Mouse (Mus musculus) embryonic fibroblast, embryonic 13.5 days (primary cell): ENCODE measurements around the gene Pdzrn4. TPM values are rescaled to one million over a fixed set of nuclear protein-coding genes. Genes with fewer than 3 reads are reported as not detected.

Experiments
- H3K27ac ChIP-seq: 2 replicates; pipeline ENCODE4 v1.5.1; 2012; ENCODE audit warnings: low read length, control low read depth, inconsistent platforms; ENCODE audit not compliant: insufficient read depth
- H3K4me1 ChIP-seq: 2 replicates; pipeline ENCODE4 v1.6.1; 2011; ENCODE audit warnings: low read length; ENCODE audit not compliant: control insufficient read depth, insufficient read depth
- H3K4me3 ChIP-seq: 2 replicates; pipeline ENCODE4 v1.5.1; 2011; ENCODE audit warnings: mild to moderate bottlenecking, control low read depth, low read length; ENCODE audit not compliant: insufficient read depth
- CTCF ChIP-seq: IDR thresholded peaks from 2 replicates; pipeline ENCODE4 v1.5.1; 2011; ENCODE audit warnings: mild to moderate bottlenecking, control low read depth, low read length, moderate library complexity, borderline replicate concordance; ENCODE audit not compliant: insufficient read depth
- POLR2A ChIP-seq: IDR thresholded peaks from 2 replicates; pipeline ENCODE4 v1.6.1; 2011; ENCODE audit warnings: low read depth, mild to moderate bottlenecking, control low read depth, low read length, moderate library complexity
- polyA plus RNA-seq: library from polyadenylated mRNA; stranded (reverse); fragments of >200 nt; gene quantifications from 2 replicates; pipeline ENCODE4 v1.2.4, GENCODE M21; 2011; ENCODE audit warnings: low read depth; ENCODE audit not compliant: missing spikeins, insufficient read length

The Pdzrn4 gene
- polyA plus RNA-seq, 1 experiment = 0.76 TPM

GRCm38 (mm10) chr15:92577476-92577875, 180.8 kb downstream of the Pdzrn4 start:
- Histone ChIP-seq H3K4me3 (no peak overlapping the region), H3K4me1 (no peaks in the 10 kb centered on the region), H3K27ac (no peak overlapping the region)
- TF ChIP-seq POLR2A (no peak), CTCF (no peak)

GRCm38 (mm10) chr15:92580217-92580616, 183.5 kb downstream of the Pdzrn4 start:
- no peak overlapping the region for H3K27ac ChIP-seq
- no peaks in the 10 kb centered on the region for H3K4me1 ChIP-seq
- H3K4me3 ChIP-seq = no peak overlapping the region
- TF ChIP-seq POLR2A (no peak), CTCF (no peak)

DNA sequence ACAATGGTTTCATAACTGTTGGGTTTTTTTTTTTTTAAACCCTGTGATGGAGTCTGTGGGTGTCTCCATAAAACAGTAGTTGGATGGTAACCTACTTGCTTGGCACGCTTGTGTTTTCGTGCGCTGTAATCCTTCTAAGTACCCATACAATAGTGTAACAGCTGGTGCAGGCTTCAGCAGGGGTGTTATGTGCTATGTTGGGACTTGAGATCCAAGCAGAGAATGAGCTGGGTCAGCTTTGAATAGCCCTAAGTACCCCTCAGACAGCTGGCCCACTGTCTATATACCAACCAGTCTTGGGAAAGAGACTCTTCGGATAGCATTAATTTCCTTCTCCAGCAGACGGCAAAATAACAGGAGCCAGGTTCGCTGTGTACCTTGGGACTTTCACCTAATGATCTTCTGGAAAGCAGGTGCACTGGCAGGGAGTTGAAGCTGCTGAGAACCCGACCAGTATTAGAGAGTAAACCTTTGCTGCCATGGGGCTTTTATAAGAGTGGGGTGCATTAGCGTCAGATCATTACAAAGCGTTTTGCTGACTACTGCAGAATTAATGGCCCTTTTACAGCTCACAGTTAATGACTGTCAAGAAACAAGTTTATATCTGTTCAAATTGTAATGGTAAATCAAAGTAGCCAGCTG, 184.2 kb downstream of the Pdzrn4 start:
- H3K4me3 ChIP-seq = no peak overlapping the region
- no peaks in the 10 kb centered on the region for H3K4me1 ChIP-seq
- TF ChIP-seq CTCF (no peak), POLR2A (no peak)
- no peak overlapping the region for H3K27ac ChIP-seq

DNA sequence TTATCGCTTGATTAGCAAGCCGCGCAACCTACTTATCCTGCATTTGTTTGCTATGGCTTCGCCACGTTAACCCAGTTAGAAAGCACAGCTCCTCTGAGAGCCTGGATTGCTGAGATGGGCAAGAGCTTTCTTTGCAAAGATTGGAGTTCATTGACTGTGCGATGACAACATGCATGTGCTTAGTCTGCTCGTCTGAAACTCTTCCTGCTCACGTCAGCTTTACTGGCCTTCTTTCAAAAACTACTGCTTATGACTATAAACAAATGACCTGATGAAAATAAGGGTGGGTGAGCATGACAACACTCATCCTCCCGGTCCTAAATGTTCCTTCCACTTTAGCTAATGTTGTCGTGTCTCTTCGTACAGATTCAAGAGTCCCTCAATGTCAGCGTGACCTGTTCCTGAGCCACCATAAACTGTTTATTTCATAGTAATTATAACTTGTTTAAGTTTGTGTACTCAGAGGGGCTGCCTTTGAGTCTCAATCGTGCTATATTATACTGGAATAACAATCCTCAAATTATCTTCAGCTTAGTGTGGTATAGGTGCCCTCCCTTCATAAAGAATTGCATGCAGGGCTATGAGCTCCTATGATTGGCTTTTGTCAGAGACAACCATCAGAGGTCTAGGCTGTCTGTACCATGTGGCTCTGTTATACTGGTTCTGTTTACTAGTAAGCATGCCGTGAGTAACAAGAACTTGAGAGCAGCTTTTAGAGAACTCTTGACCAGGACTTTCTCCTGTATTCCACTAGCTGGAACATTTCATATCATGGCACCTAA, 187.9 kb downstream of the Pdzrn4 start:
- Histone ChIP-seq H3K4me3 (no peak overlapping the region), H3K4me1 (no peaks in the 10 kb centered on the region), H3K27ac (no peak overlapping the region)
- TF ChIP-seq POLR2A (no peak), CTCF (no peak)

GRCm38 (mm10) chr15:92587431-92587830, 190.8 kb downstream of the Pdzrn4 start:
- H3K27ac ChIP-seq = no peak overlapping the region
- TF ChIP-seq POLR2A = no peak
- no peak for TF ChIP-seq CTCF

GRCm38 (mm10) chr15:92594721-92595120, 198.0 kb downstream of the Pdzrn4 start:
- H3K4me1 ChIP-seq = no peaks in the 10 kb centered on the region
- TF ChIP-seq POLR2A = no peak
- no peak for TF ChIP-seq CTCF
- no peak overlapping the region for H3K4me3 ChIP-seq
- H3K27ac ChIP-seq = no peak overlapping the region

More at GRCm38 (mm10) chr15:92587431-92587830, 190.8 kb downstream of the Pdzrn4 start:
- Histone ChIP-seq H3K4me3 (no peak overlapping the region), H3K4me1 (no peaks in the 10 kb centered on the region)

DNA sequence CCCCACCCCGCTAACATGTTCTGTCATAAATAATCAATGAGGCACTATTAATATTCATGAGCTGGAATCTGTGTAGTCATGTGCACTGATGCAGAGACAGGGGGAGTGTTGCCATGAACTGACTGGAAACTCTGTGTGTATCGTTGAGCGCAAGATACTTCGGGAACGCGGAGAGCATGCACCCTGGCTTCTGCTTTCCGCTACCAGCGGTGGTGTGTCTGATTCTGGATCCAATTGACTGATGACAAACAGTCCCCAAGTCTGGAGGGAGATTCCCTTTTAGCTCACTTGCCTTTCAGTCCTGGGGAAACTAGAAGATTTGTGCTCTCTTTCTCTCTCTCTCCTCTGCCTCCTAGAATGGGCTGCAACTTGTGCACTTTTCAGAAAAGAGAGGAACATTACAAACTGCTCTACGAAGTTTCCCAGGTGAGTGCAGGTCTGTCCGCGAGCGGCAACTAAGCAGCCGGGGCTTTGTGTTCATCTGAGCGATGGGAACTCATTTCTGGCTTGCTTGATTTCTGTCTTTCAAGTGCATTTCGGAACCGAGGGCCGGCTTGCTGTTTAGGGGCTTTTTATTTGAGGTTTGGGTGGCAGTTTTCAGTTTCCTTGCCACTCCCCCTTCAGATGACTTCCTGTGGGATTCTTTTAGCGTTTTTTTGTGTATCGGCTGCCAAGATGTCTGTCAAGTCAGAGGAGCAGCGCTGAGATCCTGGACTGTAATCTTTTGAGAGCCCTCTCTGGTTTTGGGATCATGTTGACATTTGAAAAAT, 200.5 kb downstream of the Pdzrn4 start:
- H3K4me1 ChIP-seq = no peaks in the 10 kb centered on the region
- peak overlapping the region; percentile 44 for H3K4me3 ChIP-seq
- H3K27ac ChIP-seq = no peak overlapping the region
- no peak for TF ChIP-seq CTCF
- no peak for TF ChIP-seq POLR2A

GRCm38 (mm10) chr15:92598380-92599295, 202.0 kb downstream of the Pdzrn4 start:
- Histone ChIP-seq H3K27ac (no peak overlapping the region), H3K4me3 (no peak overlapping the region)
- no peak for TF ChIP-seq CTCF
- TF ChIP-seq POLR2A = no peak

DNA sequence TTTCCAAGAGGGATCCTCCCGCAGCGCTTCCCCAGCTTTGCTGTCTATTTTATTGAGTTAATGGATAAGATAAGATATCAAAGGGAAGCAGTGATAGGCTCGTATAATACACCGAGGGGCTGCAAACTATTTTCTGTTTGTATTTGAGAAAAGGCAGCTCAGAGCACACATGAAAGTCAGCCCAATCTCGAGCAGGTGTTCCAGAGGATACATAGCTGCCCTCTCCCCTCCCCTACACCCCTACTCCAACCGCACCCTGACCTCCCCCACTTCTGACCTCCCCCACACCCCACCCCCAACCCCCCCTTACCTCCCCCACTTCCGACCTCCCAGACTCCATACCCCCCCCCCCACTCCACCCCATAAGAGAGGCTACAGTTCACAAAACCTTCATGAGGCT, 202.7 kb downstream of the Pdzrn4 start:
- no peak overlapping the region for H3K27ac ChIP-seq
- TF ChIP-seq POLR2A (no peak), CTCF (no peak)
- no peak overlapping the region for H3K4me3 ChIP-seq
- H3K4me1 ChIP-seq = no peaks in the 10 kb centered on the region

More at GRCm38 (mm10) chr15:92598380-92599295, 202.0 kb downstream of the Pdzrn4 start:
- H3K4me1 ChIP-seq = no peaks in the 10 kb centered on the region
